Mouse (Mus musculus): Measurements from ENCODE around the gene Necap2. TPM values are rescaled to one million over a fixed set of nuclear protein-coding genes. Genes with fewer than 3 reads are reported as not detected.

The Necap2 gene
- polyA plus RNA-seq, 1 experiment, result 77.0 TPM

GRCm38 (mm10) chr4:141031733-141032132 is 46.4 kb downstream of the Necap2 start:
- peak; percentile 65 for DNase-seq (ENCODE audit: low spot score)

- no peak for DNase-seq (ENCODE audit: low spot score)
Measured at GRCm38 (mm10) chr4:141030541-141031206, 47.5 kb downstream of the Necap2 start.

- DNase-seq (ENCODE audit: low spot score), result no peak
Measured at GRCm38 (mm10) chr4:141024992-141025391, 53.2 kb downstream of the Necap2 start.

- no peak for DNase-seq (ENCODE audit: low spot score)
Measured at GRCm38 (mm10) chr4:141024052-141024451, 54.1 kb downstream of the Necap2 start.

- DNase-seq (ENCODE audit: low spot score), result no peak
Measured at GRCm38 (mm10) chr4:141021614-141021929, 56.6 kb downstream of the Necap2 start.

DNA sequence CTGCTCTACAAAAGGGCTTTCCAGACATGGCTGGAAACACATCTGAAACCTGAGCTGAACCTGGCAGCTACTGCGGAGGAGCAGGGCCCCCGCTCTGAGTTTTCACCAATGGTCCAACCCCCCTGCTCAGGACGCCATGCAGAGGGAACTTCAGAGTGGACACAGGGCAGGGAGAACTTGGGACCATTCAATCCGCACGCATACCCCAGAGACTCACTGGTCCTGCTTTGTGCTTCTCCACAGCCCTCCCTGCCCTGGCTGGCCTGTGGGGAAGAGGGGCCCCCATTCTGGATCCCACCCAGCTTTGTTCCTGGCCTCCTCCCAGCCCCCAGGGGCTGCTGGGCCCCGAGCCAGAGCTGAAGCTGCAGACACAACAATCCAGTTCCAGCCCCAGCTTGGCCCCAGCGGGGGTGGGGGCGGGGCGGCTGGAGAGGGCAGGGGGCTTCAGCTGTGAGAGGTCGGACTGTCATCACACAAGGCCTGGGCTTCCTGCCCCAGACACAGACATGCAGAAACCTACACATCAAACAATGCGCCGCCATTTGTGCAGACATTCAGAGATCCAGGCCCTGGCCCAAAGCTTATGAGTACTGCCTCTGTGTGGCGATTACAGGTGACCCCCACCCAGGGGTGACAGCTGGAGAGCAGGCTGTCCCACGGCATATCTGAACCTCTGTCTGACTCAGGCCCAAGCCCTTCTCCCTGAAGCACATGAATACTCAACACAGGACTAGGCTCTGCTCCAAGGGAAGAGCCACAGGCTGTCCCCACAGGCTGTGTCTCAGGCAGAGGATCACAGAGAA is 57.1 kb downstream of the Necap2 start:
- no peak for DNase-seq (ENCODE audit: low spot score)

- DNase-seq (ENCODE audit: low spot score), result no peak
Measured at GRCm38 (mm10) chr4:141020220-141020619, 57.9 kb downstream of the Necap2 start.

DNA sequence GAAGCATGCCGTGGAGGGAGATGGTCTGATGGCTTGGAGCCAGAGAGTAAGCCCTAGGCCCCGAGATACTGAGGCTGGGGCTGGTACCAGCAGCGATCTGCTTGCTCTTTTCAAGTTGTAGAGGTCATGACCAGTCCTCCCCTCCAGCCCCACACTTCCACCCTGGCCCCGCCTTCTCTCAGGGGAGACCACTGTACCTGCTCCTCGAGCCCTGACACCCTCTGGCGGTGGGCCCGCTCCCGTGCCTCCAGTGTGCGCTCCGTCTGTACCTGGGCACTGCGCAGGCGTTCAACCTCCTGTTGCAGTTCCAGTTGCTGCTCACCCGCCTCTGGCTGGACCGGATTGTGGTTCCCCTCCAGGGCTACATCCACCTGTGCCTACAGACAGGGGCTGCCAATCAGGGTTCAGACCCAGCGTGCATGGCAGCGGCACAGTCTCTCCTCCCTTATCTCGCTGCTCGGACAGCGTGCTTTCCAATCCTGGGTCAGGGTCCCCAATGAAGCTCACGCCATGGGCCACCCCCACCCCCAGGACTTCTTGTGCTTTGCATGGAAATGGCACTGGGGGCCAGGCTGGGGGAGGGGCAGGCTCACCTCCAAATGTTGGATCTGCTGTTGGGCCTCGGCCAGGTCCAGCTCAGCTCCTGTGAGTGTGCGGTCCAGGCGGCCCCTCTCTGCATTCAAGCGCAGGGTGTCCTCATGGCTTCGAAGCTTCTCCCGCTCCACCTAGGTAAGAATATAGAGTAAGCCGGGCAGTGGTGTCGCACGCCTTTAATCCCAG is 60.3 kb downstream of the Necap2 start:
- DNase-seq (ENCODE audit: low spot score), result no peak

Other genes with a start within 250 kb of the Necap2 start
- gene Padi1, start 232.6 kb downstream of the Necap2 start, polyA plus RNA-seq (2012; rRNA removed), result 1.0 and 1.2 TPM in 2 replicates
- 1.7 and 1.8 TPM in 2 replicates for gene Padi2, start 172.0 kb downstream of the Necap2 start, polyA plus RNA-seq (2012; rRNA removed)
- 175 and 188 TPM in 2 replicates for gene Sdhb, start 117.2 kb downstream of the Necap2 start, polyA plus RNA-seq (2012; rRNA removed)
- 49.5 and 57.3 TPM in 2 replicates for gene Atp13a2, start 91.5 kb downstream of the Necap2 start, polyA plus RNA-seq (2012; rRNA removed)
- 37.6 and 37.9 TPM in 2 replicates for gene Mfap2, start 67.9 kb downstream of the Necap2 start, polyA plus RNA-seq (2012; rRNA removed)
- 27.0 and 30.8 TPM in 2 replicates for gene Crocc, start 17.8 kb downstream of the Necap2 start, polyA plus RNA-seq (2012; rRNA removed)
- gene Spata21, start 10.0 kb upstream of the Necap2 start, polyA plus RNA-seq (2012; rRNA removed), result not detected in 2 replicates
- gene Szrd1, start 61.4 kb upstream of the Necap2 start, polyA plus RNA-seq (2012; rRNA removed), result 32.6 and 44.2 TPM in 2 replicates
- gene Fbxo42, start 69.6 kb upstream of the Necap2 start, polyA plus RNA-seq (2012; rRNA removed), result 12.2 and 13.9 TPM in 2 replicates
- 2.4 and 2.6 TPM in 2 replicates for gene Rsg1, start 135.6 kb upstream of the Necap2 start, polyA plus RNA-seq (2012; rRNA removed)
- 8.3 and 13.5 TPM in 2 replicates for gene Arhgef19, start 161.1 kb upstream of the Necap2 start, polyA plus RNA-seq (2012; rRNA removed)
- gene Epha2, start 222.9 kb upstream of the Necap2 start, polyA plus RNA-seq (2012; rRNA removed), result 20.2 and 25.6 TPM in 2 replicates

Data from urinary bladder, adult 2 months (tissue).